Mouse (Mus musculus) hindbrain, embryonic 13.5 days (tissue): ENCODE data around the gene E330021D16Rik. TPM values are rescaled to one million over a fixed set of nuclear protein-coding genes. Genes with fewer than 3 reads are reported as not detected.
"Not testable (repeated sequence)": the region's sequence is repeated elsewhere in the genome, so short reads cannot be mapped to it uniquely, and the experiment has no call there.

ENCODE experiments used
- ATAC-seq: fragments of 200-750 bp; cut with Nextera tagmentation; 2 replicates; pipeline ENCODE4 v1.8.0; 2017; ENCODE audit warnings: moderate TSS enrichment; ENCODE audit not compliant: low FRiP score
- H3K27ac ChIP-seq: fragments of 300-500 bp; sonication (generic); 2 replicates; pipeline ENCODE4 v1.5.1; 2015; ENCODE audit warnings: inconsistent platforms, mild to moderate bottlenecking, moderate library complexity
- H3K27me3 ChIP-seq: fragments of 300-500 bp; sonication (generic); 2 replicates; pipeline ENCODE4 v1.6.1; 2015; ENCODE audit warnings: mild to moderate bottlenecking, inconsistent platforms
- H3K36me3 ChIP-seq: fragments of 300-500 bp; sonication (generic); 2 replicates; pipeline ENCODE4 v1.6.1; 2015; ENCODE audit warnings: mild to moderate bottlenecking, inconsistent platforms
- H3K4me1 ChIP-seq: fragments of 300-500 bp; sonication (generic); replicated peaks from 2 replicates; pipeline ENCODE4 v1.6.1; 2015; ENCODE audit warnings: inconsistent platforms
- H3K4me2 ChIP-seq: fragments of 300-500 bp; sonication (generic); 2 replicates; pipeline ENCODE4 v1.6.1; 2015; ENCODE audit warnings: inconsistent platforms, mild to moderate bottlenecking, moderate library complexity
- H3K4me3 ChIP-seq: fragments of 300-500 bp; sonication (generic); 2 replicates; pipeline ENCODE4 v1.5.1; 2015; ENCODE audit warnings: mild to moderate bottlenecking, inconsistent platforms
- H3K9ac ChIP-seq: fragments of 300-500 bp; sonication (generic); 2 replicates; pipeline ENCODE4 v1.6.1; 2015; ENCODE audit warnings: mild to moderate bottlenecking, inconsistent platforms
- H3K9me3 ChIP-seq: fragments of 300-500 bp; sonication (generic); 2 replicates; pipeline ENCODE4 v1.6.1; 2016; ENCODE audit warnings: inconsistent platforms
- WGBS: fragments of 180-500 bp; shearing (Covaris S2); methylation state at CpG from one replicate; pipeline ENCODE4 v1.1.7; 2015; 5-methylcytosine and 5-hydroxymethylcytosine counted together
- polyA plus RNA-seq: library from polyadenylated mRNA; unstranded; fragments of >200 nt; fragmentation: Nextera tagmentation; extraction: Ambion mirVana; gene quantifications from 2 replicates; pipeline ENCODE4 v1.2.1, GENCODE M21; 2015

E330021D16Rik gene
- not detected in 2 replicates for polyA plus RNA-seq

DNA sequence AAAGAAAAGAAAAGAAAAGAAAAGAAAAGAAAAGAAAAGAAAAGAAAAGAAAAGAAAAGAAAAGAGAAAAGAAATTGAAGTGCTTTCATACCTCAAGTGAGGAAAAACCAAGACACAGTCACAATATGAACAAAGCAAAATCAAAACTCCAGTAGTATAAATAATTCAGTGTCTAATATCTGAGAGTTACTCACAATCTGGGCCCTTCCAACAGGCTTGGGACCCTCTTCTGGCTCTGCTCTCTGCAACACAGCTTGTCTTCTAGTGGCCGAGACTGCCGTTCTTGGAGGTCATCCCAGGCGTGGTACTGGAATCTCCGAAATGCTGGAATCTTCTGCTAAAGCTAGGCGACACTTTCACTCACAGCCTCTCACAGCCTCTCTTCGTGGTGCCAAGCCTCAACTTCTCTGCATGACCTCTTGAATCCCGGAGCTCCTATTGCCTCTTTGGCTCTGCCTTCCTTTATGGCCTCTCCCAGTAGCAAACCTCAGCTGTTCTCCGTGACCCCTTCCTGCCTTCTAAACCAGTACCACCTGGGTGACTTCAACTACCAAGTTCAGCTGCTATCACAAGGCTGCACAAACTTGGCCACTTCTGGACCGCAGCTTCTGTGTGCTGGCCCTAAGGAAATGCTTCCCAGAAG lies at the start of gene E330021D16Rik:
TSS of gene E330021D16Rik (minus strand) at position 437 of the 643 bp plus-strand sequence.
- ATAC-seq = no peak
- Histone ChIP-seq H3K36me3 (no peaks in the 10 kb centered on the region), H3K4me1 (no peaks in the 10 kb centered on the region), H3K4me3 (no peak within 1 kb of the TSS), H3K27me3 (no peaks in the 10 kb centered on the region), H3K9ac (no peak within 1 kb of the TSS), H3K4me2 (no peak within 1 kb of the TSS), H3K27ac (no peak within 1 kb of the TSS), H3K9me3 (0 out of 2 replicates have a peak, but pooled peaks cover 5% of the 10 kb centered on the region)
- WGBS = 90% methylated on average over 9 of the region's 9 CpGs

DNA sequence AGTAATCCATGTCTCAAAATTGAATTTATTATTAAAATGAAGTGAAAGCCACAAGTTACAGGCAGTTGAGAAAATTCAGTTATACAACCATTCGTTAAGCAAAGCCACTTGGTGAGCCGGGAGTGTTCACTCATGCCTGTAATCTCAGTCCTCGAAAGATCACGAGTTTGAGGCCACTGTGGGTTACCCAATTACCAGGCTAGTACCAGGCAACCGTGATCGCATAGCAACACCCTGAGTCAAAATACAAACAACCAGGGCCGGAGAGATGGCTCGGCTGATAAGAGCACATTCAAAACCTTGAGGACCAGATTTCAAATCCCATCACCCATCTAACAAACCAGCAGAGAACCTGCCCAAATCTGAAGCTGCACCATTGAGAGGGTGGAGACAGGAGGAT lies 49.7 kb upstream of the E330021D16Rik start:
- 87% methylated on average over 8 of the region's 8 CpGs for WGBS
- no peak for ATAC-seq
- Histone ChIP-seq H3K36me3 (no peaks in the 10 kb centered on the region), H3K9me3 (no peaks in the 10 kb centered on the region), H3K4me1 (peaks cover 24% of the 10 kb centered on the region), H3K4me2 (no peak overlapping the region), H3K4me3 (no peak overlapping the region), H3K27me3 (no peaks in the 10 kb centered on the region), H3K9ac (no peak overlapping the region), H3K27ac (no peak overlapping the region)

DNA sequence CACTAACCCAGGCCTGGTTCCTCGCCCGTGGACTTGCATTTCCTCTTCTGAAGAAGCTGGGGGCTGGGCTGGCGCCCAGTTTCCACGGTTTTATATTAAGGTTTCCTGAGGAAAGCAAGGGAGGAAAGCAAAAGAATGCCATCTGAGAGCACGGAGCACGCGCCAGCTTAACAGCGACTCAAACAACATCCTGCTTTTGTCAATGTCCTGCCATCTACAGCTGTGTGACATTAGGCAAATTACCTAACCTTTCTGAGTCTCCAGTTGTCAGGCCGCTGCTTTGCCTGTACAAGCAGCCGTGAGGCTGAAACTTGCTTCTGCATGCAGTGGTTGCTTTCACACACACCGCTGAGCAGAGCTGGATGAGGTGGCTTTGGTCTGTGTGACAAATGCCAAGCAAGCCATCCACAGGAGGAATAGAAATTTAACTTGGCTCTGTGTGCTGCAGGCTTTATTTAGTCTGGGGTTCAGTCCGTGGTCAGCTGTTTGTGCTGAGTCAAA lies 48.8 kb upstream of the E330021D16Rik start:
- Histone ChIP-seq H3K4me1 (peaks cover 18% of the 10 kb centered on the region), H3K4me3 (no peak overlapping the region), H3K27me3 (no peaks in the 10 kb centered on the region), H3K4me2 (no peak overlapping the region), H3K36me3 (no peaks in the 10 kb centered on the region), H3K9me3 (no peaks in the 10 kb centered on the region), H3K27ac (peak overlapping the region; percentile 5; the same call in 1 of the 2 replicates), H3K9ac (no peak overlapping the region)
- WGBS = 77% methylated on average over 12 of the region's 12 CpGs
- ATAC-seq = no peak

DNA sequence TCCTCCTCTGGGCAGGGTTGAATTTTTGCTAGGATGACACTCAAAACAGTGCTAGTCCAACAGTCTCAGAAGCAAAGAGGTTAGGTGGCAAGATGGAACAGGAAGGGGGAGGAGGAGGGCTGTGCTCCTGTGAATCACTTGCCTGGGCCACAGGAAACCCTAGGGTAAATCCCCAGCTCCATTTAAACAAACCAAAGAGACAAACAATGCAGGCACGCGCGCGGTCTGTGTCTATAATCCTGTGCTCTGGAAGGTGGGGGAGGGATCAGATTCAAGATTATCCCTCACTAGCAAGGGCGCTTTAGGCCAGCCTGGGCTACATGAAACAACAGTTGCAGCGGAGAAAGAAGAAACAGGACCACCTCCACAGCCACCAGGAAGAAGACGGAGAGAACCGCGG lies 48.1 kb upstream of the E330021D16Rik start:
- Histone ChIP-seq H3K9ac (no peak overlapping the region), H3K27me3 (no peaks in the 10 kb centered on the region), H3K4me3 (no peak overlapping the region), H3K4me1 (peaks cover 12% of the 10 kb centered on the region), H3K27ac (peak overlapping the region; percentile 5; the same call in 1 of the 2 replicates), H3K9me3 (no peaks in the 10 kb centered on the region), H3K4me2 (no peak overlapping the region), H3K36me3 (no peaks in the 10 kb centered on the region)
- ATAC-seq = no peak
- WGBS = 71% methylated on average over 9 of the region's 9 CpGs

DNA sequence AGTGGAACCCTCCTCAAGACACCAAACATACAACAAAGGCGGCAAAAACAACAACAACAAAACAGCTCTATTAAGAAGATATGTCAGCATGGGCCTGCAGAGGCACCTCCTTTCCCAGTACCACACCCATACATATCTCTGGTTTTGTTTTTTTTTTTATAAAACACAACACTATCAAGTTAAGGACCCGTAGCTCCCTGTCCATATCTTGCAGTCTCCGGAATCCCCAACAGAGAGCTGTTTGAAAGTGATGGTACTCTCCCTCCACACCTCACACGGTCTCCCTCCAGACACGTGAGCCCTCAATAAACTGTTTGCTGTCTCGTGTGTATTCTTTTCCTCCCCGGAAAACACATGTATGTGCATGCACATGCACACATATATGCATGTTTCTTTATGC lies 43.8 kb upstream of the E330021D16Rik start:
- no peak overlapping the region for H3K9ac ChIP-seq
- no peaks in the 10 kb centered on the region for H3K36me3 ChIP-seq
- 90% methylated on average over 7 of the region's 7 CpGs for WGBS
- H3K4me2 ChIP-seq = no peak overlapping the region
- H3K9me3 ChIP-seq = no peaks in the 10 kb centered on the region
- no peak for ATAC-seq
- no peaks in the 10 kb centered on the region for H3K27me3 ChIP-seq
- H3K4me3 ChIP-seq = no peak overlapping the region
- no peak overlapping the region for H3K27ac ChIP-seq
- no peaks in the 10 kb centered on the region for H3K4me1 ChIP-seq

DNA sequence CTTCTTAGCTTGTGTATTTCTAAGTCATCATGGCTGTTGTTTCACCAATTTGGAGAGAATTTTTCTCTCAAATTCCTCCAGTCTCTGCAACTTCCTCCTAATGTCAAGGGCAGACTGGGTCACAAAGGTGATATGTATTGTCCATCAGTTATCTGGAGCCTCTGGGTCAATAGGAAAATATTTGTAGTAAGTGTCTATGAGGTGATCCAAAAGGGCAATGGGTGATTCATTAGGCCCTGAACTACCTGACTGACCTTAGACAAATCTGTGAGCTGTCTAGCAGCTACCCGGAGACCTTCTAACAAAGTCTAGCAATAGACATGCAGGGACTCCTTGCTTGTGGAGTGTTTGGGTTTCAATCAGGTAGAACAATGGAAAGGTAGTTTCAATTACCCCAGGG lies 40.9 kb upstream of the E330021D16Rik start:
- H3K27me3 ChIP-seq = no peaks in the 10 kb centered on the region
- no peak for ATAC-seq
- no peaks in the 10 kb centered on the region for H3K4me1 ChIP-seq
- 100% methylated on average over 1 of the region's 1 CpGs for WGBS
- no peak overlapping the region for H3K4me2 ChIP-seq
- H3K9me3 ChIP-seq = no peaks in the 10 kb centered on the region
- H3K4me3 ChIP-seq = no peak overlapping the region
- H3K9ac ChIP-seq = no peak overlapping the region
- H3K27ac ChIP-seq = no peak overlapping the region
- H3K36me3 ChIP-seq = no peaks in the 10 kb centered on the region

DNA sequence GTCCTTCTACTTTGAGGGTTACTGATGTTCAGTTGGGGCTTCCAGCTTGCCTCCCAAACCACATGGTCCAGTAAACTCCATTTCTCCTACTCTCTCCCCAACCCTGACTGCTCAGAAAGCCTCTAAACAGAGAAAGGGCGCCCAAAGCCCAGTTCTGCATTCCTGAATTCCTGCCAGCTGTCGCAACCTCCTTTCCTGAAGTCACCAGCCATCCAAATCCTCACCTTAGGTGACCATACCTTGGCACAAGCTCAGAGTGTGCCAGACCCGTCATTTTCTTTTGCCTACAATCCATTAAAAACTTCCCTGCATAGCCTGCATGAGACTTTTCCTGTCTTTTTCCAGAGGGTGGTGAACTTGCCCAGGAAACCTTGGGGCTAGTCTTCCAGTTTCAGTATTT lies 40.3 kb upstream of the E330021D16Rik start:
- Histone ChIP-seq H3K9me3 (0 out of 2 replicates have a peak, but pooled peaks cover under 1% of the 10 kb centered on the region), H3K27ac (no peak overlapping the region), H3K4me1 (no peaks in the 10 kb centered on the region), H3K9ac (no peak overlapping the region), H3K4me3 (no peak overlapping the region), H3K36me3 (no peaks in the 10 kb centered on the region), H3K27me3 (no peaks in the 10 kb centered on the region), H3K4me2 (no peak overlapping the region)
- 78% methylated on average over 3 of the region's 3 CpGs for WGBS
- ATAC-seq = no peak

DNA sequence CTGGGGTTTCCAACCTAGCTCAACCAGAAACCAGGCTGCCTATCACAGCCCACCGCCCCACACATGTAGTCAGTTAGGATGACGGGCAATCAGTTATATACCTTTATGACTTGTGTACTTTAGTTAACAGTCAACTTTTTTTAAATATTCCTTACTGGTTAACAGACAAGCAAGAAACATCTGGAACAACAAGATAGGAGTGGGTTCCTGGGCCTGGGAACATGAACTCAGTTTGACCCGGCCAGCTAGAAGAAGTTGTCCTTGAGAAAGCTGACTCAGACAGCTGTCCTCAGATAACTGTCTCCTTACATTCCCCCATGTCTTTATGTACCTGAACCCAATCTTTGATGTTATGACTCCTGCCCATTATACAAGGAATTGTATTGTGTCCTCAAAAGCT lies 37.3 kb upstream of the E330021D16Rik start:
- Histone ChIP-seq H3K4me2 (no peak overlapping the region), H3K27ac (no peak overlapping the region), H3K4me1 (no peaks in the 10 kb centered on the region), H3K27me3 (no peaks in the 10 kb centered on the region), H3K36me3 (no peaks in the 10 kb centered on the region), H3K9ac (no peak overlapping the region), H3K4me3 (no peak overlapping the region), H3K9me3 (peaks cover 6% of the 10 kb centered on the region)
- no peak for ATAC-seq
- 97% methylated on average over 3 of the region's 3 CpGs for WGBS

DNA sequence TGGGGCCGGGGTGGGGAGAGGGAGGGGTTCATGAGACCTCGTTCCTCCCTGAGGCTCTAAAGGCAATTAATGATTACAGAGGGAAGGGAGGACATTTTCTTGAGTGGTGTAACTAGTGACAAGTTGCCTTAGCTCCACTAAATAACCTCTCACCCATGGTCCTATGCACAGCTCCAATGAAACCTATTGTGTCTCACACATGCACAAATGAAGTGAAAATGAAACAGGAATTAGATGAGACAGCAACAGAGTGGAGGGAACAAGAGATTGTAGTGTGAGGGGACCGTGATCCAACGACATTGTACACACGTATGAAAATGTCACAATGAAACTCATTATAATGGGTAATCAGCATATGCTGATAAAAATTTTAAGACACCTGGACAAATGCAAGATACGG lies 35.5 kb upstream of the E330021D16Rik start:
- H3K9ac ChIP-seq = no peak overlapping the region
- no peaks in the 10 kb centered on the region for H3K4me1 ChIP-seq
- ATAC-seq = no peak
- H3K27me3 ChIP-seq = no peaks in the 10 kb centered on the region
- no peak overlapping the region for H3K27ac ChIP-seq
- H3K36me3 ChIP-seq = no peaks in the 10 kb centered on the region
- no peak overlapping the region for H3K4me3 ChIP-seq
- no peak overlapping the region for H3K4me2 ChIP-seq
- H3K9me3 ChIP-seq = peaks cover 7% of the 10 kb centered on the region
- 87% methylated on average over 6 of the region's 6 CpGs for WGBS

DNA sequence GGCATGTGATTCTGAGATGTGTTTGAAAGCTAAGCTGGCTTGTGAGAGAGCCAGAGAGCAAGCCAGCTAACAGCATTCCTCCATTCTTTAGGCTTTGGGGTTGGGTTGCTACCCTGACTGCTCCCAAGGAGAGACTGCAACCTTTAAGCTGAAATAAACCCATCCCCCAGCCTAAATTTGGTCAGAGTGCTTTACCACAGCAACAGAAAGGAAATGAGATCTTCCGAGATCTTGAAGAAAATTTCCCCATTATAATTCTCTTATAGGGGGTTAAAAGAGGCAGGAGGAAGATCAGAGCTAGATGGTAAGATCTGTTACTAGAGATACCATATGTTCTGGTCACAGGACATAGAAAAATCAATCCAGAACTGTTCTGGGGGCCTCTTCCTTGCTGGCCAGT lies 34.6 kb upstream of the E330021D16Rik start:
- no peaks in the 10 kb centered on the region for H3K4me1 ChIP-seq
- no peaks in the 10 kb centered on the region for H3K27me3 ChIP-seq
- H3K27ac ChIP-seq = no peak overlapping the region
- 97% methylated on average over 1 of the region's 1 CpGs for WGBS
- no peak for ATAC-seq
- H3K9me3 ChIP-seq = peaks cover 14% of the 10 kb centered on the region
- H3K36me3 ChIP-seq = no peaks in the 10 kb centered on the region
- H3K4me2 ChIP-seq = no peak overlapping the region
- H3K4me3 ChIP-seq = no peak overlapping the region
- no peak overlapping the region for H3K9ac ChIP-seq

DNA sequence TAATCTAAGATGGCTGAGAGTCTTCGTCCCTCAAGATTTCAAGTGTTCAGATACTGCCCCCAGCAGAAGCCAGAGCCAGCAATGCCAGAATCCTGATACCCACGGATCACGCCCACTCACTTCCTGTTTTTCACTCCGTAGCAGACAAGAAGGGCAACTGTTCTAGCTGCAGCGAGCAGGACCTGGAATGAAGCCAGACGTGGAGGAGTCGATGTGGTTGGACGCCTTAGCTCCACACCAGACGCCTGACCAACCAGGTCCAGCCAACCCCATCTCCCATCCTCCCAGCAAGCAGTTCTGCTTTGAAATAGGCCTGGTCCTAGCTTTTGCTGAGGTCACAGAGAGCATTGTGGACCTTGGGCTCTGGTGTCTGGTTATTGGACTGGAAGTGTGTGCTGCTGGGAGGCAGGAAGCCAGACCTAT lies 33.9 kb upstream of the E330021D16Rik start:
- H3K4me1 ChIP-seq = no peaks in the 10 kb centered on the region
- H3K27ac ChIP-seq = no peak overlapping the region
- 87% methylated on average over 9 of the region's 9 CpGs for WGBS
- no peak overlapping the region for H3K4me3 ChIP-seq
- H3K36me3 ChIP-seq = no peaks in the 10 kb centered on the region
- no peak overlapping the region for H3K4me2 ChIP-seq
- no peaks in the 10 kb centered on the region for H3K27me3 ChIP-seq
- H3K9me3 ChIP-seq = peaks cover 21% of the 10 kb centered on the region
- ATAC-seq = no peak
- no peak overlapping the region for H3K9ac ChIP-seq

DNA sequence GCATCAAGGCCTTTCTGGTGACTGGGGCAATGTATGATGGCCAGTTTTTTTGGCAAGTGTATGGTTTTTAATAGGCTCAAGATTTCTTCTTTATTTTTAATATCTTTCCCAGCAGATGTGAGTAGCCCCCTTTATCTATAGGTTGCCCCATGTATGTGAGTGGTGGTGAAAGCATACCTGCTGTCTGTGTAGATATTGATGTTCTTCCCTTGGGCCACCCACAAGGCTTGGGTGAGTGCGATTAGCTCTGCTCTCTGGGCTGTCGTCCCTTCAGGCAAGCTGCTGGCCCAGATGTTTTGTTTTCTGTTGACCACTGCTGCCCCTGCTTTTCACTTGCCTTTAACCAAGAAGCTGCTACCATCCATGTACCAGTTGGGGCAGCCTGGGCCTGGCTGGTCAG lies 23.8 kb upstream of the E330021D16Rik start:
- not testable (repeated sequence) for H3K36me3 ChIP-seq, H3K4me1 ChIP-seq, H3K9ac ChIP-seq, H3K27me3 ChIP-seq, H3K4me3 ChIP-seq, H3K27ac ChIP-seq, ATAC-seq, H3K4me2 ChIP-seq
- peaks cover 26% of the 10 kb centered on the region for H3K9me3 ChIP-seq
- WGBS = 79% methylated on average over 2 of the region's 2 CpGs

DNA sequence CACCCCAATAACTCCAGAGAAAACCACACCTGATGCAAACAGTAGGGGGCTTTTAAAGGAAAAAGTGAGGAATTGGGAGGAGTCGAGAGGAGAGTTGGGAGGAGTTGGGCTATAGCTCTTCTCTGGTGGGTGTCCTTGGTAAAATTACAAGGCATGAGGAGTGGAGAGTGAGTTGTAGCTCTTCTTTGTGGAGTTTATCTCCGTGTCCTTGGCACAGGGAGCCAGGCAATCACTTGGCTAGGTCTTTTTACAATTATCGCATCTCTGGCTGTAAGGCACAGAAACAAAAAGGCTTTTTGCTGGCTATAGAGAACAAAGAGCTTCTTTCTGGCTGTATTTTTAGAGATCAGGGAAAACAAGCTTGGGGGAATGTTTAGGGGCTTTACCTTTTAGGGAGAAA lies 20.8 kb upstream of the E330021D16Rik start:
- H3K27me3 ChIP-seq, H3K4me2 ChIP-seq, H3K9ac ChIP-seq, H3K4me3 ChIP-seq, ATAC-seq, H3K36me3 ChIP-seq, H3K9me3 ChIP-seq, H3K4me1 ChIP-seq, H3K27ac ChIP-seq: not testable (repeated sequence)
- WGBS = 79% methylated on average over 3 of the region's 3 CpGs
